Mouse (Mus musculus) E14TG2a.4 (cell line): ENCODE measurements around the gene Gm11492.
A peak's percentile ranks its signal among the peaks of the same experiment; 100 is the strongest.

ENCODE experiments used
- H3K27me3 ChIP-seq: 2 replicates; pipeline ENCODE4 v1.6.1; 2014; ENCODE audit warnings: low read length, control low read depth; ENCODE audit not compliant: insufficient read depth
- H3K36me3 ChIP-seq: 2 replicates; pipeline ENCODE4 v1.6.1; 2014; ENCODE audit warnings: low read length, control low read depth; ENCODE audit not compliant: insufficient read depth
- H3K4me1 ChIP-seq: replicated peaks from 2 replicates; pipeline ENCODE4 v1.6.1; 2014; ENCODE audit warnings: low read depth, low read length, control low read depth
- H3K4me3 ChIP-seq: replicated peaks from 2 replicates; pipeline ENCODE4 v1.5.1; 2014; ENCODE audit warnings: mild to moderate bottlenecking, low read length
- H3K9me3 ChIP-seq: 2 replicates; pipeline ENCODE4 v1.6.1; 2014; ENCODE audit warnings: low read length, control low read depth
- CTCF ChIP-seq: conservative IDR thresholded peaks from 2 replicates; pipeline ENCODE4 v1.5.1; 2014; ENCODE audit warnings: low read length
- NANOG ChIP-seq: IDR thresholded peaks from 2 replicates; pipeline ENCODE4 v1.6.1; 2014; ENCODE audit warnings: borderline replicate concordance, low read length, mixed read lengths
- POU5F1 ChIP-seq: IDR thresholded peaks from 2 replicates; pipeline ENCODE4 v1.6.1; 2014; ENCODE audit warnings: low read length, borderline replicate concordance

The Gm11492 gene

DNA sequence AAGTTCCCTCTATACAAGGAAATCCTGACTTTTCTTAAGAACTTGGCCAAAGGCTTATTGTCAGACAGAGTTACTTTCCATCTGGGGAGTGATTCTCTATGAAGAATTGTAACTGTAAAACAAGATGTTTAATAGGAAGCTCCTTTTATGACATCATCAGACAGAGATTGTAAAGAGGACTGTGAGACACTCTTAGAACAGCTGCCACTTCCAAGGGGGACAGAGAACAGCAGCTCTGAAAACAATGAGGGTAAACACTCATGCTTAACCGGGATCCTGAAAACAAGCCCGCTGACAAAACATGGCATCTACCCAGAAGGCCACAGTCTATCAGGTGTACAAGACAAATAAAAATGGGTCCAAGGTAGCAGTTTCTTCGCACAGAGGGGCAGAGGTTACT is at the start of gene Gm11492:
TSS of gene Gm11492 (plus strand) at position 153 of the 400 bp plus-strand sequence.
- Histone ChIP-seq H3K4me3 (no peak within 1 kb of the TSS), H3K4me1 (peaks cover 3% of the 10 kb centered on the region; the same call in 1 of the 2 replicates), H3K36me3 (no peaks in the 10 kb centered on the region), H3K27me3 (peaks cover 2% of the 10 kb centered on the region; the same call in 1 of the 2 replicates), H3K9me3 (no peaks in the 10 kb centered on the region)
- TF ChIP-seq POU5F1: no peak

DNA sequence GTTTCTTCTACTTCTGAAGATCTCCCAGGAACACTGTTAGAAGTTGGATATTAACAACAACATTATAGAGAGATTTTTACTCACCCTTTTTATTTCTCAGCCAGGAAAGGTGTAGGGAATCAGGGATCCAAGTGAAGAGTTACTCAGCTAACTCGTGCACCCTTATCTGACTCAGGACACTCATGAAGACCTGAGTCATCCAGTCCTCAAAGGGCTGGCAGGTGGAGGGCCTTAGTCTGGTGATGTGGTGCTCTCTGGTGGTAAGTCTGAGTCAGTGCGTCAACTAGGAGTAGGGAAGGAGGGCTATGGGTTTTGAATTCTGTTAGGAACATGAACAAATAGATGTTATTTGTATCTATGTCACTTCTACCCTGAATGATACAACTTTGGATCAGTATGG is 47.2 kb upstream of the Gm11492 start:
- Histone ChIP-seq H3K27me3 (no peaks in the 10 kb centered on the region), H3K4me3 (no peak overlapping the region), H3K36me3 (peaks cover 43% of the 10 kb centered on the region), H3K4me1 (no peaks in the 10 kb centered on the region), H3K9me3 (no peaks in the 10 kb centered on the region)
- TF ChIP-seq CTCF (peak; percentile 43), NANOG (no peak)

DNA sequence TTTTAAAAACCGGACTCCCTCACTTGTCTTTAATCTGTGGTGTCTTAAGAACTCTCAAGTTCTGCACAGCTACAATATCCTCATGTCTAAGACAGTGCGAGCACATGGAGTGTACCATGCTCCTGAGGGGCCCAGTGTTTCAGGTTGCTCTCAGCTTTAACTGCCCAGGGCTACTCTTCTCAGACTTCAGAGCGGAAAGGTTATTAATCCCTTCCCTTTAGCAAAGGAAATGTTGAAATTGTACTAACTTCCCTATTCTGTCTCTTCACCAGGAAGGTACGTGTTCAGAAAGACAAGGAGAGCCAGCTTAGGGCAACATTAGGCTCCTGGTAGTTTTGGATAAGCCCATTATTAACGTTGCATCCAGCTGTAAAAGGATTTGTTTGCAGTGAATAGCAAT is 43.0 kb upstream of the Gm11492 start:
- H3K27me3 ChIP-seq: no peaks in the 10 kb centered on the region
- peaks cover 32% of the 10 kb centered on the region for H3K36me3 ChIP-seq
- no peaks in the 10 kb centered on the region for H3K9me3 ChIP-seq
- H3K4me1 ChIP-seq: peaks cover 30% of the 10 kb centered on the region
- TF ChIP-seq CTCF (no peak), NANOG (no peak), POU5F1 (no peak)
- no peak overlapping the region for H3K4me3 ChIP-seq

DNA sequence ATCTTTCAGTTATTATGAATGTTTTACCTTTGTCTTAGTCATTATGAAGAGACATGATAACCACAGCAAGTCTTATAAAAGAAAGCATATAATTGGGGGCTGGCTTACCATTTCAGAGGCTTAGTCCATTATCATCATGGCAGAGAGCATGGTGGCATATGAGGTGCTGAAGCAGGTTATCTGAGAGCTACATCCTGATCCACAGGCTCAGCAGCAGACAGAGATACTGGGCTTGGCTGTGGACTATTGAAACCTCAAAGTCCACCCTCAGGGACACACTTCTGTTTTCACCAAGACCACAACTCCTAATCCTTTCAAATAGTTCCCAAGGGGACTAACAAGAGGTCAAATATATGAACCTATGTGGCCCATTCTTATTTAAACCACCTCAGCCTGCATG is 42.5 kb upstream of the Gm11492 start:
- Histone ChIP-seq H3K27me3 (no peaks in the 10 kb centered on the region), H3K36me3 (peaks cover 28% of the 10 kb centered on the region), H3K4me1 (peaks cover 30% of the 10 kb centered on the region), H3K4me3 (no peak overlapping the region), H3K9me3 (no peaks in the 10 kb centered on the region)
- TF ChIP-seq CTCF (no peak), POU5F1 (no peak), NANOG (no peak)

DNA sequence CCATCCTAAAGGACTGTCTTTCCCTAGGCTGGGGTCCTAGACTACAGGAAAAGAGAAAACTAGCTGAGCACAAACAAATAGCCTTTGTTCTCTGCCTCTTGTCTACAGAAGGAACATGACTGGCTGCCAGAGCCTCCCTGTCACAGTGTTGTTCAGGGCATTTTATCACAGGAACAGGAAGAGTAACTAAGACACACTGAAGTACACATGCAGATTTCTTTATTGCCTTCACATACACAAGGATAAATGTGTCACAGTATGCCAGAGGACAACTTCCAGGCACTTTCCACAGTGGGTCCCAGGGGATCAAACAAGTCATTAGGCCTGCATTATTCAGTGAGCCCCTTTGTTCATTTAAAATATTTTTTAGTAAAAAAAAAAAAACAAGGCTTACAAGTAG is 41.7 kb upstream of the Gm11492 start:
- TF ChIP-seq NANOG (no peak), POU5F1 (no peak), CTCF (no peak)
- H3K27me3 ChIP-seq: no peaks in the 10 kb centered on the region
- H3K4me3 ChIP-seq: no peak overlapping the region
- peaks cover 25% of the 10 kb centered on the region for H3K36me3 ChIP-seq
- H3K4me1 ChIP-seq: peaks cover 30% of the 10 kb centered on the region
- H3K9me3 ChIP-seq: no peaks in the 10 kb centered on the region

DNA sequence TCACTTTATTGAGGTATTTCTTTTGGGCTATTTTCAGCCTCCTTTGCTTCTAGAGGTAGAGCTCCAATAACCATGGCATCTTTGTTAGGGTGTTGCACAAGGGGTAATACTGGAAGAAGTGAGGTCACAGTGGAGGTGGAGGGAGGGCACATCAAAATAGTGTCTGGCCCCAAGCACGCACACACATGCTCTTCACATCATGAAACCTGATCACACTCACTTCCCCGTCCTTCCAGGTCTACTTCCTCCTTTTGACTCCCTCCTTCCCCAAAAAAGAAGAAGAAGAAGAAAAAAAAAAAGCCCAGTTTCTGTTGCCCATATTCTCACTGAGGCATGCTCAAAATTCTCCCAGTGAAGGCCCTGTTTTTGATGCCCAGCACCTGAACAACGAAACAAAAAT is 39.1 kb upstream of the Gm11492 start:
- Histone ChIP-seq H3K4me3 (no peak overlapping the region), H3K9me3 (no peaks in the 10 kb centered on the region), H3K27me3 (no peaks in the 10 kb centered on the region), H3K4me1 (peaks cover 30% of the 10 kb centered on the region), H3K36me3 (peaks cover 17% of the 10 kb centered on the region)
- TF ChIP-seq POU5F1: no peak
- no peak for TF ChIP-seq CTCF
- no peak for TF ChIP-seq NANOG

DNA sequence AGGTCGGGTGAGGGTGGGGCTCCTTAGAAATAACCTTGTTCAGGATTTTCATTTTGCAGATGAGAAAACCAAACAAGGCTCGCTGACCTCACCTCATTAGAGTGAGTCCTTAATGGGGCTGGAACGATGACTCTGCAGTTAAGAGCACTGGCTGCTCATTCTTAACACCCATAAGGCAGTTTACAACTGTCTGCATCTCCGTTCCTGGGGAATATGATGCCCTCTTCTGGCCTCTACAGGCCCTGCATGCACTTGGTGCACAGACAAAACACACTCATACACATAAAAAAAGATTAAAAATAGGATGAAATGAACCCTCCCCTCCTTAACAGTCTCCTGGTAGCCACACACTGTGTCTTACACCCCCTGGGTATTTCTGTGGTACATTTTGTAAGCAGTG is 38.5 kb upstream of the Gm11492 start:
- Histone ChIP-seq H3K4me3 (no peak overlapping the region), H3K27me3 (no peaks in the 10 kb centered on the region), H3K36me3 (peaks cover 11% of the 10 kb centered on the region), H3K9me3 (no peaks in the 10 kb centered on the region), H3K4me1 (peaks cover 30% of the 10 kb centered on the region)
- no peak for TF ChIP-seq NANOG
- TF ChIP-seq CTCF: peak; percentile 82
- TF ChIP-seq POU5F1: no peak

DNA sequence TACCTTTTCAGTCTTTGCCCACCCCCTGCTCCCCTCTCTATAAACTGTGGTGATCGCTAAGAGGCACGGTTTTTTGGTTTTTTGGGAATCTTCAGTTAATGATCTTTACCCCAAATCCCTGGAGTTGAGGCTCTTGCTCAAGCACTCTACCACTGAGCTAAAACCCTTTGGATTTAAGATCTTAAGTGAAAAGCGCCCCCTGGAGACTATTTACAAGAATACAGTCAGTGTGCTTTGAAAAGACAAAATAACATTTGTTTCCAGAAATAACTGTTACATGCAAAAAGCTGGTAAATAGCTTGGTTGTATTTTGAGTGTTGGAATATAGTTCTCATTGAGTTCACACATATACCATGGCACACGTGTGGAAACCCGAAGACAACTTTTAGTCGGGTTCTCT is 34.8 kb upstream of the Gm11492 start:
- Histone ChIP-seq H3K4me1 (peaks cover 11% of the 10 kb centered on the region), H3K9me3 (no peaks in the 10 kb centered on the region), H3K36me3 (peaks cover 10% of the 10 kb centered on the region), H3K4me3 (no peak overlapping the region), H3K27me3 (no peaks in the 10 kb centered on the region)
- TF ChIP-seq CTCF (peak; percentile 75), NANOG (no peak)

DNA sequence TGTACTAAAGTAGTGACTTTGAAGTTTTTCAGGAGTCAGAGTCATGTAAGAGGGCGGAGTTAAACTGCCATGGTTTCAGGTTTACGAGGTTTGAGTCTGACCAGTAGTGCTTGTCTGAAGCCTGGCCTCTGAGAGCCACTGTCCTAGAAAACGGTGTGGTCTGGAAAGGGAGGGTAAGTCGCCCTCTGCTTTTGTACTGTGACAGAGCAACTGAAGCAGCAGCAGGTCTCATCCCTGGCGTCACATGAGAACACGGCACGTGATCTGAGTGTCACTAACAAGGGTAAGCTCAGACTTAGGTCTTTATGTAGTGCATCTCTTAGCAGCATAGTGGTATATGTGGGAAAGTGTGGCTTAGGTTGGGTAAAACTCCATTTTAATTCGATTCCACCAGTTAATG is 24.2 kb upstream of the Gm11492 start:
- no peaks in the 10 kb centered on the region for H3K27me3 ChIP-seq

DNA sequence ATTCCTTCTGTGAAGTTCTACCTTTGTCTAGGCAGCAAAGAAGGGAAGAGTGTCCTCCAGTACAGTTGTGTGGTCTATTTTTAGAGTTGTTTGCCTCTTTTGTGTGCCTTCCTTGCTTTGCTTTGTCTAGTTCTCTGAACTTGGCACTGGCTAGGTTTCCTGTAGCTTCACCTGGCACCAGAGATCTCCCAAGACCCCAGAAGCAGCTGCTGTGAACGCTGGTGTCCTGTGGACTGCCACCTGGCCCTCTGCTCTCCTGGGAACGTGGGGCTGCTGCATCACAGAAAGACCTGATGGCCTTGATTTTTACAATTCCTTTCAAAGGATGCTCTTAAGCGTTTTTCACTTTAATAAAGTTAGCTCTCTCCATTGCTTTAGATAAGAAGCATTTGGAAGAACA is 23.5 kb upstream of the Gm11492 start:
- Histone ChIP-seq H3K4me1 (no peaks in the 10 kb centered on the region), H3K4me3 (no peak overlapping the region)

More for the DNA sequence above, 24.2 kb upstream of the Gm11492 start:
- Histone ChIP-seq H3K36me3 (peaks cover 19% of the 10 kb centered on the region), H3K9me3 (no peaks in the 10 kb centered on the region), H3K4me3 (no peak overlapping the region), H3K4me1 (no peaks in the 10 kb centered on the region)
- no peak for TF ChIP-seq NANOG
- no peak for TF ChIP-seq CTCF
- TF ChIP-seq POU5F1: no peak

More for the DNA sequence above, 23.5 kb upstream of the Gm11492 start:
- Histone ChIP-seq H3K27me3 (no peaks in the 10 kb centered on the region), H3K9me3 (no peaks in the 10 kb centered on the region), H3K36me3 (peaks cover 13% of the 10 kb centered on the region)
- TF ChIP-seq NANOG (no peak), CTCF (no peak), POU5F1 (no peak)
